Mouse (Mus musculus) MEL (cell line): Measurements from ENCODE around the gene Chchd4. TPM values are rescaled to one million over a fixed set of nuclear protein-coding genes. Genes with fewer than 3 reads are reported as not detected.

Experiments
- DNase-seq: peaks from one replicate; pipeline ENCODE4 v3.0.0; 2011; ENCODE audit warnings: low read depth, low spot score
- H3K27ac ChIP-seq: 2 replicates; pipeline ENCODE4 v1.5.1; 2012; ENCODE audit warnings: low read depth, mild to moderate bottlenecking, control low read depth, low read length, moderate library complexity; ENCODE audit not compliant: control insufficient read depth
- H3K27me3 ChIP-seq, 2 experiments: fragments of 150-350 bp in 1 of 2; sonication (generic) in 1 of 2; 2 replicates each; pipeline ENCODE4 v1.6.1; 2012; ENCODE audit warnings: low read length in 2 of 2, mild to moderate bottlenecking in 2 of 2, improper control_type of control experiment in 1 of 2, moderate library complexity in 1 of 2; ENCODE audit not compliant: insufficient read depth in 2 of 2, control insufficient read depth in 1 of 2
- H3K36me3 ChIP-seq, 2 experiments: 2 replicates each; pipeline ENCODE4 v1.6.1; 2012 to 2014; ENCODE audit warnings: low read length in 2 of 2, improper control_type of control experiment in 1 of 2, inconsistent platforms in 1 of 2, mild to moderate bottlenecking in 1 of 2; ENCODE audit not compliant: insufficient read depth in 2 of 2, control insufficient read depth in 1 of 2
- H3K4me1 ChIP-seq, 2 experiments: fragments of 150-350 bp in 1 of 2; sonication (generic) in 1 of 2; 2 replicates each; pipeline ENCODE4 v1.6.1; 2012; ENCODE audit warnings: low read length in 2 of 2, improper control_type of control experiment in 1 of 2, mild to moderate bottlenecking in 1 of 2; ENCODE audit not compliant: insufficient read depth in 2 of 2, control insufficient read depth in 1 of 2
- H3K4me3 ChIP-seq, 2 experiments: fragments of 150-350 bp in 1 of 2; sonication (generic) in 1 of 2; 2 replicates each; pipeline ENCODE4 v1.5.1; 2012; ENCODE audit warnings: low read depth in 2 of 2, low read length in 2 of 2, mild to moderate bottlenecking in 2 of 2, moderate library complexity in 2 of 2, control low read depth in 1 of 2, improper control_type of control experiment in 1 of 2; ENCODE audit not compliant: control insufficient read depth in 1 of 2, insufficient read depth in 1 of 2
- H3K79me2 ChIP-seq: 2 replicates; pipeline ENCODE4 v1.6.1; 2012; ENCODE audit warnings: mild to moderate bottlenecking, low read length, moderate library complexity; ENCODE audit not compliant: control insufficient read depth, poor library complexity, insufficient read depth
- H3K9ac ChIP-seq: 2 replicates; pipeline ENCODE4 v1.6.1; 2012; ENCODE audit warnings: low read depth, mild to moderate bottlenecking, control low read depth, low read length, moderate library complexity; ENCODE audit not compliant: control insufficient read depth, poor library complexity, severe bottlenecking
- H3K9me3 ChIP-seq: fragments of 150-350 bp; sonication (generic); replicated peaks from 2 replicates; pipeline ENCODE4 v1.6.1; 2012; ENCODE audit warnings: mild to moderate bottlenecking, low read length, improper control_type of control experiment, moderate library complexity; ENCODE audit not compliant: insufficient read depth
- CHD2 ChIP-seq: IDR thresholded peaks from 2 replicates; pipeline ENCODE4 v1.6.1; 2011; ENCODE audit warnings: low read length, improper control_type of control experiment
- ETS1 ChIP-seq: IDR thresholded peaks from 2 replicates; pipeline ENCODE4 v1.6.1; 2012; ENCODE audit warnings: low read depth, mild to moderate bottlenecking, inconsistent platforms, low read length, improper control_type of control experiment, moderate library complexity
- GATA1 ChIP-seq: IDR thresholded peaks from 2 replicates; pipeline ENCODE4 v1.6.1; 2011; ENCODE audit warnings: low read depth, low read length, improper control_type of control experiment
- JUND ChIP-seq: IDR thresholded peaks from 2 replicates; pipeline ENCODE4 v1.6.1; 2011; ENCODE audit warnings: low read depth, mild to moderate bottlenecking, improper control_type of control experiment, low read length
- MAX ChIP-seq: IDR thresholded peaks from 2 replicates; pipeline ENCODE4 v1.6.1; 2011; ENCODE audit warnings: low read length, improper control_type of control experiment
- MAZ ChIP-seq: IDR thresholded peaks from 2 replicates; pipeline ENCODE4 v1.6.1; 2012; ENCODE audit warnings: low read depth, mild to moderate bottlenecking, inconsistent platforms, low read length, improper control_type of control experiment
- MEF2A ChIP-seq: IDR thresholded peaks from 2 replicates; pipeline ENCODE4 v1.6.1; 2014; ENCODE audit warnings: low read depth, mild to moderate bottlenecking, inconsistent platforms, low read length, improper control_type of control experiment; ENCODE audit not compliant: poor library complexity, insufficient replicate concordance, severe bottlenecking; ENCODE audit errors: extremely low read depth
- MYC ChIP-seq: IDR thresholded peaks from 2 replicates; pipeline ENCODE4 v1.6.1; 2011; ENCODE audit warnings: low read depth, mild to moderate bottlenecking, low read length, improper control_type of control experiment, moderate library complexity
- POLR2AphosphoS2 ChIP-seq: IDR thresholded peaks from 2 replicates; pipeline ENCODE4 v1.6.1; 2011; ENCODE audit warnings: low read length, improper control_type of control experiment
- POLR2AphosphoS5 ChIP-seq: IDR thresholded peaks from 2 replicates; pipeline ENCODE4 v1.6.1; 2012; ENCODE audit warnings: low read depth, borderline replicate concordance, mild to moderate bottlenecking, inconsistent platforms, low read length, moderate library complexity, mixed read lengths
- RAD21 ChIP-seq: IDR thresholded peaks from 2 replicates; pipeline ENCODE4 v1.6.1; 2011; ENCODE audit warnings: mild to moderate bottlenecking, low read depth, low read length, improper control_type of control experiment
- TAL1 ChIP-seq: IDR thresholded peaks from 2 replicates; pipeline ENCODE4 v1.6.1; 2012; ENCODE audit warnings: mild to moderate bottlenecking, inconsistent platforms, low read length, moderate library complexity, mixed read lengths
- TCF12 ChIP-seq: IDR thresholded peaks from 2 replicates; pipeline ENCODE4 v1.6.1; 2014; ENCODE audit warnings: low read depth, mild to moderate bottlenecking, inconsistent platforms, low read length, improper control_type of control experiment, moderate library complexity
- UBTF ChIP-seq: IDR thresholded peaks from 2 replicates; pipeline ENCODE4 v1.6.1; 2012; ENCODE audit warnings: low read depth, mild to moderate bottlenecking, inconsistent platforms, low read length, improper control_type of control experiment, moderate library complexity, borderline replicate concordance; ENCODE audit not compliant: insufficient read depth
- USF1 ChIP-seq: IDR thresholded peaks from 2 replicates; pipeline ENCODE4 v1.6.1; 2014; ENCODE audit warnings: low read depth, mild to moderate bottlenecking, inconsistent platforms, low read length, improper control_type of control experiment, moderate library complexity
- USF2 ChIP-seq, 2 experiments: IDR thresholded peaks; 2 replicates each; pipeline ENCODE4 v1.6.1; 2011 to 2012; ENCODE audit warnings: improper control_type of control experiment in 2 of 2, low read length in 2 of 2, borderline replicate concordance in 1 of 2, inconsistent platforms in 1 of 2, low read depth in 1 of 2, mild to moderate bottlenecking in 1 of 2; ENCODE audit not compliant: insufficient read depth in 1 of 2
- ZC3H11A ChIP-seq: IDR thresholded peaks from 2 replicates; pipeline ENCODE4 v1.6.1; 2012; ENCODE audit warnings: low read depth, mild to moderate bottlenecking, inconsistent platforms, low read length, improper control_type of control experiment
- ZKSCAN1 ChIP-seq: IDR thresholded peaks from 2 replicates; pipeline ENCODE4 v1.6.1; 2012; ENCODE audit warnings: low read depth, mild to moderate bottlenecking, inconsistent platforms, low read length, improper control_type of control experiment, moderate library complexity
- ZMIZ1 ChIP-seq: IDR thresholded peaks from 2 replicates; pipeline ENCODE4 v1.6.1; 2012; ENCODE audit warnings: low read depth, mild to moderate bottlenecking, inconsistent platforms, low read length, improper control_type of control experiment, moderate library complexity
- polyA plus RNA-seq, 2 experiments: library from polyadenylated mRNA; stranded (reverse) in 1 of 2; unstranded in 1 of 2; fragments of >175 nt in 1 of 2; fragments of >200 nt in 1 of 2; gene quantifications; 2 replicates each; pipeline versions ENCODE4 v1.2.1 to v1.2.4; 2012; ENCODE audit warnings: low replicate concordance in 2 of 2, low read depth in 1 of 2; ENCODE audit not compliant: insufficient read length in 2 of 2, insufficient read depth in 1 of 2, missing spikeins in 1 of 2
- total RNA-seq: library from RNA; depleted of rRNA; stranded (reverse); fragments of 300-350 nt; gene quantifications from 2 replicates; pipeline ENCODE4 v1.2.3, GENCODE M21; 2012

Chchd4 gene
- total and polyA plus RNA-seq, 3 experiments, result 38.5 to 54.8 TPM; not detected in 1

DNA sequence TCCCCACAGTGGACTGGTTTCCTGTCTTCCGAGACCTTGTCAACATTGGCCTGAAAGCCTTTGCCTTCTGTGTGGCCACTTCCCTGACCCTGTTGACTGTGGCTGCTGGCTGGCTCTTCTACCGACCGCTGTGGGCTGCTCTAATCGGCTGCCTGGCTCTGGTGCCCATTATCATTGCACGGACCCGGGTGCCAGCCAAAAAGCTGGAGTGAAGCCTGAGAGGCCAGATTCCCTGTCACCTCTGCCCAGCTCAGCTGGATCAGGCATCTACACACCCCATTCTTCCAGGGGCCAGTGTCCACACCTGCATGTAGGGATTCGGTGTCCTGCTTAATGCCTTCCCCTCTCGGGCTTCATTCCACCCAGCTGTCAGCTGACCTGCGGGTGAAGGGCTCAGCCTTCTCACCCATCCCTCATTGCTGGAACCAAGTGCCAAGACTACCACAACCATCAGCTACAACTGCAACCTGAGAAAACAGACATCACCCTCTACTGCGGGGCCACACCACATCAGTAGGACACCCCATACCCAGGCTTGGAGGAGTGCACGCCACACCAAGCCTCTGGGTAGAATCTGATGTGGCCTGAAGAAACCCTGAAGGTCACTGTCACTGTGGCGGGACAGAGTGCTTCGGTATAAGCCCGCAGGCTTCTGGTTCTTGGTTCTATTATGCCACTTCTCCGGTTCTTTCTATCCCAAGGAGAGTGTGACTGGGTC lies 13.5 kb upstream of the Chchd4 start:
- Histone ChIP-seq H3K9me3 (no peaks in the 10 kb centered on the region), H3K9ac (no peak overlapping the region), H3K4me1 (no peaks in the 10 kb centered on the region), H3K4me3 (no peak overlapping the region), H3K36me3 (no peaks in the 10 kb centered on the region; a peak in 1 of 4 replicates), H3K27ac (no peak overlapping the region), H3K27me3 (no peaks in the 10 kb centered on the region), H3K79me2 (no peaks in the 10 kb centered on the region)
- no peak for TF ChIP-seq UBTF
- no peak for TF ChIP-seq POLR2AphosphoS2
- TF ChIP-seq USF1, result no peak
- no peak for TF ChIP-seq POLR2AphosphoS5
- TF ChIP-seq MAX, result no peak
- TF ChIP-seq GATA1, result no peak
- TF ChIP-seq MYC, result no peak
- TF ChIP-seq MEF2A, result no peak
- TF ChIP-seq RAD21, result no peak
- no peak for TF ChIP-seq ZKSCAN1
- no peak for TF ChIP-seq CHD2
- TF ChIP-seq TAL1, result no peak
- TF ChIP-seq TCF12, result no peak
- TF ChIP-seq ETS1, result no peak
- no peak for TF ChIP-seq ZMIZ1
- TF ChIP-seq MAZ, result no peak
- no peak for DNase-seq

DNA sequence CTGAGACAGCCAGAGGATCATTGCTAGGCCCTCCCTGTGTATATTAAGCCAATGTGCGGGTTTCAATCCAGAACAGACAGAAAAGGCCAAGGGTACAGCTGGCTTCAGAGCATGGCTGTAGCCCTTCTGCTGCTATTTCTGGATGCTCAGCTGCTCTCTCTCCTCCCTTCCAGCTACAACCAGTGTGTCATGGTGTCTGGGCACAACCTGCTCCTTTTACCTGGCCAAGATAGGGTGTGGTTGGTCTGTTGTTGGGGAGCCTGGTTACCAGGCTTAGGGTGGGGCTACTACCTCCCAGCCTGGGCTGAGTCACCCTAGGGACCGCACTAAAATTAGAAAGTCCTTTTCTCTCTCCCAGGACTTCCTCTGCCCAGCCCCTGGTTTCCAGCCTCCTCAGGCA lies 10.0 kb upstream of the Chchd4 start:
- Histone ChIP-seq H3K79me2 (no peaks in the 10 kb centered on the region), H3K4me1 (no peaks in the 10 kb centered on the region)
- TF ChIP-seq POLR2AphosphoS2, result no peak
- TF ChIP-seq USF2 (IDR thresholded peaks at IDR 0.05; ENCODE audit: borderline replicate concordance in 1 of 2, insufficient read depth in 1 of 2, low read depth in 1 of 2, low read length in 2 of 2), result no peak
- no peak for TF ChIP-seq USF1
- no peak for TF ChIP-seq JUND
- no peak for TF ChIP-seq POLR2AphosphoS5
- TF ChIP-seq TCF12, result no peak
- TF ChIP-seq CHD2, result no peak
- no peak for TF ChIP-seq TAL1
- no peak for TF ChIP-seq ZC3H11A

More for the DNA sequence above, 10.0 kb upstream of the Chchd4 start:
- no peaks in the 10 kb centered on the region; a peak in 1 of 4 replicates for H3K36me3 ChIP-seq
- H3K9ac ChIP-seq, result no peak overlapping the region
- H3K27me3 ChIP-seq, result no peaks in the 10 kb centered on the region
- no peak for DNase-seq
- no peaks in the 10 kb centered on the region for H3K9me3 ChIP-seq
- no peak overlapping the region for H3K4me3 ChIP-seq
- no peak overlapping the region for H3K27ac ChIP-seq
